Mouse (Mus musculus) adrenal gland, adult (tissue): Measurements from ENCODE around the gene Cdhr2.

Experiments used
- DNase-seq, 2 experiments: peaks; one replicate each; pipeline ENCODE4 v3.0.0; 2022 to 2023; ENCODE audit warnings: low spot score in 1 of 2; ENCODE audit not compliant: inconsistent age in 2 of 2

The Cdhr2 gene

DNA sequence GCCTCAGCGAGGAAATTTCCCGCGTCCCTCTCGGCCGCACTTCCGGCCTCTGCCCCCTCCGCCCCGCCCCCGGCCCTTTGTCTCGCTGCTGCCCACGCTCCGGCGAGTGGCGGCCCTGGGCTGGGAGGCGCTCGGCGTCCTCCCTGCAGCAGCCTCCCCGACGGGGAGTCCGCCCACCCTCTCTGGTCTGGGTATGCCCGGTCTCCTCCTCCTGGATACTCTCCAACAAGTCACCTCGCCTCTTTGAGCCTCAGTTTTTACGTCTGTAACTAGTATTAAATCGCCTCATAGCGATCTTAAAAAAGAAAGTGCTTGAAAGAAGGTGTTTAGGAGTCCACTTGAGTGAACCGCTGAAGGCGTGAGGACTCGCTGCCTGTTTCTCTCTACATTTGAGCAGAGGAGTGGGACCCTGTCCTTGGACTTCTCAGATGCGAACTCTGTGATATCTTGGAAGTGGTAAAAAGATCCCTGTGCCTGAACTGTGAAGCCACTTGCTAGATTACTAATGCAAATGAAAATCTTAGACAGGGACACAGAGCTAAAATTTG, 48.7 kb downstream of the Cdhr2 start, which contains the start of gene Gprin1:
TSS of gene Gprin1 (minus strand) at position 11 of the 548 bp plus-strand sequence.
- peak in 1 of 2 experiments; percentile 55 for DNase-seq

DNA sequence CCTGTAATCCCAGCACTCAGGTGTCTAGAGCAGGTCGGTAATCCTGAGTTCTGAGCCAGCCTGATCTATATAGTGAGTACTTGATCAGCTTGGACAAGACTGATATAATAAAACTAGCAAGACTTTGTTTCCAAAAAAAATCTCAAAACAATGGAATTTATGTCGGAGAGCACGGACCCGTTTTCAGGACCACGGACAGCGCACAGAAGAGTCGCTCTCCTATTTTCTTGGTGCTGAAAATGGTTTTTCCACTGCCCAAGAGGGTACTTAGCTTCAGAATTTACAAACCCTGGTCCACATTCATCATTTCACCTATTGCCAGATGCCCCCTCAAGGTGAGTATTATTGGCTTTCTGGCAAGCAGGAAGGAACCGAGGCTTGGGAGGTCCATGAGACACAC, 49.4 kb downstream of the Cdhr2 start:
- peak in 1 of 2 experiments; percentile 49 for DNase-seq

DNA sequence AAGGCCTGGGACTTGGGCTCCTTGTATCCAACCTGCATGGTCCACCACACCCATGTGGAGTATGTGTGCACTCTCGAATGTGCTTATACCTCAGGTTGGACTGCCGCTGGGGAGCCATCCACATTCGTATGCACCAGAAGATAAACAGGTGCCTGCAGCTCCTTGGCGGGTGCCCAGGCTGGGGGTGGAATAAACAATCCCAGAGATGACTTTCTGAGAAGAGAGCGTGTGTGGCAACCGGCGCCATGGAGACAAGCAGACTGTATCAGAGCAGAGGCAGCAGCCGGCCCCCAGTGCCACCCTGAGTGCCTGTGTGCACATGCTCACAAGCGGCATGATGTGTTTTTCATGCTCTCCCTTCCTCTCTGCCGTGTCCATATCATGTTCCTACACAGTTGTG, 51.4 kb downstream of the Cdhr2 start:
- no peak for DNase-seq

DNA sequence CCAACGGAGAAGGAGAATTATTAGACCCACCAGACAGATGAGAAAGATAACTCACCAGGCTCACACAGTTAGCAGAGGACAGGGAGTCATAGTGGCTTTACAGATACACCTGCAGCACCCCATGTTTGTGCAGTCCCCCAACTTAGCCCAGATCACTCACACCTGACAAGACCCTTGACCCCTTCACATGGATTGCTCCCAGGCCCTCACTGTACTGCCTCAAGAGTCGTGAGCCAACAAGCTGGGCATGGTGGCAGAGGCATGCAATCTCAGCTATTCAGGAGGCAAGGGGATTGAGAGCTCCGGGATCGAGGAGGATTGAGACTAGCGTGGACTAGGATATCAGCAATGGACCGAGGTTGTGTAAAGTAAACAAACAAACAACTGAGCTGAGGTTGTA, 52.5 kb downstream of the Cdhr2 start:
- DNase-seq = no peak

DNA sequence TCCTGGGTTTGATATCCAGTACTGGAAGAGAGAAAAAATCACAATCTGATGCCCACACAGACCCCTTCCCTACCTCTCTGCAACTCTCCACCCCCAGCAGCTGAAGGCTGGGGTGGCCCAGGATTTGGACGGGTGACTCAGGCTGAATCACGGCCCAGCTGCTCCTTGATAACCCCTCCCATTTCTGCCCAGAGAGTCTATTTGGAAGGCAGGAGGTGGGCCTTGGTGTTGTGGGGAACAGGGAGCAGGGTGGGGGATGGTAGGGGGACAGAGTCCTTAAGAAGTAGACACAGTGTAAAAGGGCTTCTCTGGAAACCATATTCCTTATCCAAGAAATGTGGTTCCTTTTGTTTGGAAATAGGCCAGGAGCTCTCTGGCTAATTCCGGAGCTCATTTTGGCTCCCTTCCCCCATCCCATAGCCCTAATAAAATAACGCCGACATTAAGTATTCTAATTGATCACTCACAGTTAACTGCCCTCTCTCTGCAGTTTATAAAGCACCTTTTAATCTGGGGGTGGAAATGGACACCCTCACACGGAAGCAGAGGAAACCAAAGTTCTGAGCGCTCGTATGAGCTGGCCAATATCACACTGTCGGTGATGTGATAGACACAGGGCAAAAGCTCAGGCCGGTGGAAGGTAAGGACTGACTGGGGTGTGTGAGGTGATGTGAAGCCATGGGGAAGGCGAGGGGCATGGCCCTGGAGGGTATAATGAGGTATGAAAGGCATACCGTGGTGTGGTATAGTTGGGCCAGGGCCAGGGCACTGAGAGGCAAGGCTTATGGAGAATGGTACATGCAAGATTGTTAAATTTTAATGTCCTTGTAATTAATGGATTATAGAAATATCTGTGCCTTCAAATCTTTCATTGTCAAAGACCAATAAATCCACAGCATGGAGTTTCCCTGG, 53.2 kb downstream of the Cdhr2 start:
- peak in 1 of 2 experiments; percentile 54 for DNase-seq

DNA sequence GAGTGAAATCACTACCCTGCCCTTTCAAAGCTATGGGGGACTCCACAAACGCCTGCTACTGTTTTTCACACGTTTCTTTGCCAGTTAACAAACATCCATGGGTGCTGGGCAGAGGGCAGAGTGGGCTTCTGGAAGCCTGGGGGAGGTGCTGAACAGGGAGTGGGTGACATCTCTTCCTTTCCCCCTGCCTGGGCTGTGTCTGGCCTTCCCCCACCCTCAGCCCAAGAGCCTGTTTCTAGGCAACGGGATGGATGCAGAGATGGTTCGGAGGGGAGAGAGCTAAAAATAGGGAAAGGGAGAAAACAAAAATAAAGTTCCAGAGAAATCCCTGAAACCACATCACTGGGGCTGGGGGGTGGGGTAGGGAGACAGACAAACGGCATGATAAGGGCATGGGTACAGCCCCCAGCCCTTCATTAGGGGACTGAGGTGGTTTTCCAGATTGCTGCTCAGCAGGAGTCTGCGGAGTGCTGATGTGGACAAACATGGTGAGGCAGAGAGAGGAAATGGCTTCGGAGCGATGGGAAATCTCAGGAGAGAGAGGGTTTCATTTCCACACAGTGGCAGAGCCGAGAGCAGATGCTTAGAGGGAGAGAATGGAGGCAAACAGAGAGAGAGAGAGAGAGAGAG, 54.1 kb downstream of the Cdhr2 start:
- no peak for DNase-seq

DNA sequence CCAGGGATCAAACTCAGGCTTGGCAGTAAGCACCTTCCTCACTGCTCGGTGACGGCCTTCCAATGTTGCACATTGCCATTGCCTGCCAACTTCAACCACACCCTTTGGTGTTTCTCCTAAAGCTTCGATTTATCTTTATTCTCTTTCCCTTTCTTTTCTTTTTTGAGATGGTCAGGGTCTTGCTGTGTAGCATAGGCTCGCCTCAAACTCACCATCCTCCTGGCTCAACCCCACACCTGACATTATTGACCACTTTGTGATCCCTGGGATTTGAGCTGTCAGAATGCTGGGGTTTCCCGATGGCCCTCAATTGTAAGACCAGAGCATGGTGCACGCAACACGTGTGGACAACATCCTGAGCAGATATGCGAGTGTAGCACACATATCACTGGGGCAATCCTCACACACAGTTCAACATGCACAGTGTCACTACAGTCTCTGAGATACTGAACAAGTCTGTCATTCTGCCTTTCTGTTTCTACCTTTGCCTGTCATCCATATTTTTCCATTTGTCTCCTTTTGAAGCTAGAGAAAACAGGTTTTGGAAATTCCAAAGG, 55.0 kb downstream of the Cdhr2 start:
- no peak for DNase-seq

DNA sequence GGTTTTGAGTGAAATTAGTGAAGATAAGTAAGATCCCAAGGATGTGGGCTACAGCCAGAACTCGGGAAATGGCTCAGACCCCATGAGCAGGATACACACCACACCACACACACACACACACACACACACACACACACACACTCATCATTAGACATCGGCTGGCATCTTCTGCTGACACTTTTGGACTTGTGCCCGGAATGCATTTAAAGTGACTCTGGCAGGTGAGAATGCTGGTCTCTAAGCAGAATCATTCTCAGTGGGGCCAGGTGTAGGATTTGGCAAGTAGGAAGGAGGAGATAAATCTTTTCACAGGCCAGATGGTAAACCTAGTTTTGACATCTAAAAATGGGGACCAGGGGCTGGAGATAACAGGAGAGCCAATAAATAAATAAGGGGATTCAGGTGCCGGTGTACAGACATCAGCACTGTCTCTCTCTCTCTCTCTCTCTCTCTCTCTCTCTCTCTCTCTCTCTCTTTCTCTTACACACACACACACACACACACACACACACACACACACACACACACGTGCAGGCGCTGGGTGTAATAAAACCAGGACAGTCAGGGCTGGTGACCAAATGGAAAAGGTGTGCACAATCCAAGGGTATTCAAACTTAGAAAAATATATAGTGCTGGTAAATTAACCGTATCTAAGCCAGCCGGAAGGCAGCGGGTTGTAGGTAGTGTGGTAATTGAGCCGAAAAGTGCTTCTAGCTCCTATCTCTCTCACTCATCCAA, 56.0 kb downstream of the Cdhr2 start:
- DNase-seq = no peak

DNA sequence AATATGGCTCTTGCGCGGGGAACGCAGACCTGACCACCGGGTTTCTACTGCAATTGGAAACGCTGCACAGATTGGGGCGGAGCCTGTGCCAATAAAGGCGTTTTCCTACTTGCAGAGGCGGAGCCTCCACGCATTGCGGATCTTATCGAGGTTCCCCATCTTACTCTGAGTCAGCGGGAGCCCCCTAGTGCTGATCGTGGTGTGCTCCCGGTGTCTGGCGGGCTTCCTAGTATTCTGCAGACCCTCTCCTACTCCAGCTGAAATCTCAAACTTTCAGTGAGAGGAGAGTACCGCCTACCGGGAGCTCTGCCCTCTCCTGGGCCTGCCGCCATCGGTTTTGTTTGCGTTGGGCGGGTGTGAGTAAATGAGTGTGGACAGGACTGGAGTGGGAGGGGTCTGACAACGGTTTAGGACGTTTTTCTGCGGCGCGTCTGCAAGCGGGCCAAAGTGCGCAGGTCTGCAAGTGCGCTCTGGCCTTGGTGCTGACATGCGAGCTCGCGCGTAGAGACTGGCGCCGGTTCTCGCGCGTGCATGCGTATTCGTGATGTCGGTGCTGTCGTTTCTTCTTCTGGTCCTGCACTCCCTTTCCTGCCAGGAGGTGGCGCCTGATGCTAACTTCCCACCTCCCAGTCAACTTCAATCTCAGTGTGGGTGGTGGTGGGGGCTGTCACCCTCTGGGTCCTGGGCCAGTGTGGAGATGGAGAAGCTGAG, 56.9 kb downstream of the Cdhr2 start:
- peak; percentile 83 to 93 for DNase-seq

DNA sequence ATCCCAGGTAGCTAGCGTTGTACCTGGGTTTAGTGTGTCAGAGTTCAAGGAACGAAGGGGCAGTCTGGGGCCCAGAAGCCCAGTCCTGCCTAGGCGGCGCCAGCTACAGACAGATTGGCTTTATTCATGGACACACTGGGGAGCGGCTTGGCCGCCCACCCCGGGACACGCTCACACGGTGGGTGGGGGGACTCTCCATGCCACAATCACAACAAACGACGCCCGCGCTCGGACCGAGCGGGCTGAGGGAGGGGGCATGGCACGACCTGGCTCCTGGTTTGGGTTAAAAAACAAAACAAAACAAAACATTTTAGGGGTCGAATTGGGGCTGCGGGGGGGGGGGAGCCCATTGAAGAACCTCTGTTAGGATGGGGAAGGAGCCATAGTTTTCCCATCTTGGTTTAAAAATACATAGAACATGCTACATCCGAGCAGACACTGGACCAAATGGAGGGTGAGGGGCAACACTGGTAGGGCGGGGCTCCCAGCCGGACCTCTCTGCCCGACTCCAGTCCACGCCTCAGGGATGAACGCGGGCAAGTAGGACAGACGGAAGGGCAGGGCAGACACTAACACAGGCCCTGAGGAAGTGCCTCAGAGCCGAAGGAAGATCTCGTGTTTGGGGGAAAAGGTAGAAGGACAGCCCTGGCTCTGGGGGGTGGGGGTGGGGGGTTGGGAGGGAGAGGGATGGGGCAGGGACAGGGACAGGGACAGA, 57.7 kb downstream of the Cdhr2 start:
- DNase-seq = no peak

DNA sequence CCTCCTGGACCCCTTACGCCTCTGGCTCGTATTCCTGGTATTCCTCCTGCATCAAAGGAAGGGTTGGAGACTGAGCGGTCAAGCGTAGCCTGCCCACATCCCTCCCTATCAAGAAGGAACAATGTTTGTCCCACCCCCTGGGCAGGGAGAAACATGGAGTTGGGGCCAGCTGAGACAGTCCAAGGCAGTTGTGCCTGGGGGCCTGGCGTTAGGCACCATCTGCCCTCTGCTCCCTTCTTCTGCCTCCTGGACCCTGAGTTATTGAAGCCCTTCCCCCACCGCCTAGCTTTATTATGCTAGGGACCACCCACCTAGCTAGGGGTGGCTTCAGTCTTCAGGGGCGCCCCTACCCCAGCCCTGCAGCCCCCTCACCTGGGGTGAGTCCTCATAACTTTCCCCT, 58.2 kb downstream of the Cdhr2 start:
- DNase-seq = no peak

DNA sequence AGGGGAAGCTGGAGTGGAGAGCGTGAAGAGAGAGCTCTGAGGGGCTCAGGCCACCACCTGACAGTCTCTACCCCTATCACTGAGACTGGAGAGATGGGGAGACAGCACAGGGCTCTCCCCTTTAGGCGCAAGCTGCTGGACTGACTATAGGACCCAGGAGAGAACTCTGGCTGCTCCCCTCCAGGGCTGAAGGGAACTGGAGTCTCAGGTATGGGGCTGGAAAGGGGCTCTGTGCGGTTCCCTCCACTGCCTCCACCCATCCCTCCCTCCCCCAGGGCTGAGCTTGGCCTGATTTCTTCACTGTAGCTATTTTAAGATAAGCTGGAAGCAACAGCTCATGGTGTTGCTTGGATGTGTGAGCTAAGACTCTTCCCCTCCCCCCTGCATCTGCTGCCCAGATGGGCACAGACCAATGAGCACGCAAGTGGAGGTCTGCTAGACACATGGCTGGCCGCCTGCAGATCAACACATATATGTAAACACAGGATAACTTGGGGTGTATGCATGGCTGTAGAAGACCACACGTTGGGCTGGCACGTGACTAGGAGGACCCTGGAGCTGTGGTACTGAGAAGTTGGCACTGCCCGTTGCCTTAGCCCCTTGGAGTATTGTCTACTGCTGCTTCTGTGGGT, 59.0 kb downstream of the Cdhr2 start:
- DNase-seq = no peak

DNA sequence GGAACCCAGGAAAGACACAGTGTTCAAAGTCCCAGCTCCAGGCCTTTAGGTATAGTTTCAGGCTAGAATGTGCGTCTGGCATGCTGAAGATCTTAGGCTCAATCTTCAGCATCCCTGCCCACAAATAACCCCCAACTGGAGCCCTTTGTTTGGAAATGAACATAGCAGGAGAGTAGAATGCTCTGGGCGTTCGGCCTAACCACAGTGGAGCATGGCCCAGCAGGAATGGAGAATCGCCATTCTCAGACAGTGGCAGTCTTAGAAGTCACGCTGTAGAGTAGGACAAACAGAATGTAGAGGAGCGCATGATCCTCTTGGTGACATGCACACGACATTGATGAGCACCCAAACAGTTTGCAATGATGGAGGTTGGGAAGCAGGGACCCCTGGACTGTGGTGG, 59.6 kb downstream of the Cdhr2 start:
- no peak for DNase-seq

DNA sequence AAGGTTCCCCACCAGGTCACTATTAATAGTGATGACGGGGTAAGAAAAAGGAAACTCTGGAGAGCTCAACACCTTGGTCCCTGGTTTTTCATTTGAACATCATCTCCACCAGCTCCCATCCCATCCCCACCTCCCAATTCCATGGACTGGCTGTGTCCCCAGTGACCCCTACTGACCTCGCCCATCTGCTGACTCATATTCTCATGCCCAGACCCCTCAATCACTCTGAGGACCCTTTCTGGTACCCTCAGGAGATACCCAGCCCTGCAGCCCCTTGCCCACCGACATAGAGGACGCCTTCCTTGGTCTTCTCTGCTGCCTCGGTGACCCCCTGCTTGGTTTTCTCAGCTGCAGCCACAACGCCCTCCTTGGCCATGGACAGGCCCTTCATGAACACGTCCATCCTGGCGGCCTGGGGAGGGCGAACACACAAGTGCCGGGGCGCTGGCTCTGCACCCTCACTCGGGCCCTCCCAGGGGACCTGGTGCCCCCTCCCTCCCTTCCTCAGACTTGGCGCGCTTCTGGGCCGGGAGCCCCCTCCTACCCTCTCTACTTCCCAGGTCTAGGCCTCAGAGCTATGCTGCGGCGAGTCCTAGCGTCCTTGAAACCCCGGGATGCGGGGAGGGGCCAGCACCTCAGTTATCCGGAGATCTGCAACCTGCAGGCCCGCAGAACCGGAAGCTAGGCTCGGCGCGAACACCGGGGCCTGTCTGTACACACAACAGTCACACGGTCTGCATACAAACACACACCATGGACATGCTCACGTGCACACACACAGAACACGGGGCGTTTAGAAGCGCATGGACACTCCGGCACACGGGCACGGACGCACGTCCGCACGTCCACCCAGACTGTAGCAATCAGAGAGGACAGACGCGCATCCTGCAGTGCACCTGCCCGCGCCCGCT, 64.3 kb downstream of the Cdhr2 start:
- no peak for DNase-seq

DNA sequence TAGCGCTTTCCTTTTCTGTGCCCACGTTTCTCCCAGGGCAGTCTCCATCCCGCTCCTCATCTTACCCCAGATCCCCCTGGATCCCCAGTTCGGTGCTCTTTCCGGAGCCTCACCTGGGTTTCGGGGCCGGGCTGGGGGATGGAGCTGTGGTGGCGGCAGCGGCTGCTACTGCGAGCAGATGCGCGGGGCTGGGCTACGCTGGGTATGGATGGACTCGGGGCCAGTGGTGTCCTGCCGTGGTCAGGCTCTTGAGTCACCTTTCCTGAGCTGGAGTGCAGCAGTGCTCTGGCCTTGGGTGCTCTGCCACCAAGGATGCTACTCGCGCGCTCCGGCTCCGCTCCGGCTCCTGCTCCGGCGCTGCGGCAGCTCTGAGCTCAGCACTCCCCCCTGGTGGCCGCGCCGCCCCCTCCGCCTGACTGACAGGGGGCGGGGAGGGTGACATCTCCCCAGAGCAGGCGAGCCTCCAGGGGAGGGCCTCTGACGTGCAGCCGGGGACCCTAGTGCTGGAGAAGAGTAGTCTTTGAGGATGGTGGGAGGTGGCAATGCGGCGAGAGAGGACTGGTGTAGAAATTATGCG, 65.0 kb downstream of the Cdhr2 start, which contains the start of gene Sncb:
TSS of gene Sncb (minus strand) at position 404 of the 577 bp plus-strand sequence.
- DNase-seq = peak; percentile 67 to 83

DNA sequence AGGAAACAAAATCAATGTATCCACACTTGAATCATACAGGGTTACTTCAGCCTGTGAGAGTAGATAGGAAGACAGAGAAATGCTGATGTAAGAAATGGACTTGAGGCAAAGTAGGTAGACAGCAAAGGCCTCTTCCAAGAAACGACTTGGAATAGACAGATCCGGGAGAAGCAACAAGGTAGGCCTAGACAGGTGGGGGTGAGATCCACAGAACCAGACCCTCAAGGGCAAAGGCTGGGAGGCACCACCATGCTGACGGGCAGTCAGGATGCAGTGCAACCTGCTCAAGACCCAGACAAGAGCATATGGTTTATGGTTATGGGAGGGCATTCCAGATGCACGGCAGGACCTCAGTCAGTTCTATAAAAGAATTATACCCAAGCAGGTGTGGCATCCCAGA, 65.8 kb downstream of the Cdhr2 start:
- DNase-seq = no peak

DNA sequence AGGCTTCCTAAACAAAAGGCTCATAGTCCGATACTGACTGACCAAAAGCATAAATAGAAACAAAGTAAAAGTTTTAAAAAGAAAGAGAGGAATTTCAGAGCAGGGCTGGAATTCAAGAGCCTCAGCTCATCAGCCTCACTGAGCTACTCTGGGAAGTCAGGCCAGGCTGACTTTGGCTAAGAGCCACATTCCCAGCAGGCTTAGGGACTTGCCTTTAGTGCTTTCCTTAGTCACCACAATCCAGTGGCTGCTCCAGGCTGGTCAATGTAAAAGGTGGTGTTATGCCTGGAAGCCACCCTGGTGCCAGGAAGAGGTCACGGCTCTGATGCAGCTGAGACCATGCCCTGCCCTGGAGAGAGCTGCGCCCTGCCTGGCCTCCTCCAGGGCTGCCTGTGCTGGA, 79.3 kb downstream of the Cdhr2 start:
- DNase-seq = peak in 1 of 2 experiments; percentile 54

DNA sequence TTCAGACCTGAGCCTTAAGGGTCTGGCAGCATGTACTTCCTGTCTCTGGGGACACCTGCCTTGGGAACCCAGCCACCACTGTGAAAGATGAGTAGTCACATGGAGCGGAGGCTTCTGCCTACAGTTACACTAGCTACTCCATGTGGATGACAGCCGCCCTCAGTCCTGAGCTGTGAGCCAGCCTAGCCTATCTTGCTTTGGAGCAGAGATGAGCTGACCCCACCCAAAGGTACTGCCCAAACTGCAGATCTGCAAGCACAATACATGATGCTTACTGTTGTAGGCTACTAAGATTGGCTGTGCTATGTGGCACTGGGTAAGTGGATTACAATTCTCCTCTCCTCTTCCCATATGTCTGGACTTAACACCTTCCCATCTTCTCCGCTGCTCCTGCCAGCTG, 79.8 kb downstream of the Cdhr2 start:
- DNase-seq = no peak
